Mouse (Mus musculus) erythroblast, adult 5-6 weeks (primary cell): ENCODE measurements around the gene 4930590J08Rik. TPM values are rescaled to one million over a fixed set of nuclear protein-coding genes. Genes with fewer than 3 reads are reported as not detected.
"Not testable (repeated sequence)": the region's sequence is repeated elsewhere in the genome, so short reads cannot be mapped to it uniquely, and the experiment has no call there.

Source experiments
- ATAC-seq: replicated peaks from 2 replicates; pipeline ENCODE4 v1.8.0; 2016; ENCODE audit warnings: moderate number of reproducible peaks, mild to moderate bottlenecking, moderate TSS enrichment, inconsistent platforms; ENCODE audit not compliant: poor library complexity, low FRiP score, severe bottlenecking
- total RNA-seq, 2 experiments: library from RNA; stranded (forward) in 1 of 2; stranded (reverse) in 1 of 2; fragments of 150-400 nt in 1 of 2; fragments of 200-764, 138-1000 nt in 1 of 2; gene quantifications; 2 replicates each; pipeline versions ENCODE4 v1.2.3 to v1.2.4; 2015 to 2017; ENCODE audit warnings: low replicate concordance in 2 of 2

The 4930590J08Rik gene
- total RNA-seq (2015; ENCODE audit: low replicate concordance) (not detected in 2 replicates), total RNA-seq (2017; ENCODE audit: low replicate concordance) (0.51 and 1.5 TPM in 2 replicates)

DNA sequence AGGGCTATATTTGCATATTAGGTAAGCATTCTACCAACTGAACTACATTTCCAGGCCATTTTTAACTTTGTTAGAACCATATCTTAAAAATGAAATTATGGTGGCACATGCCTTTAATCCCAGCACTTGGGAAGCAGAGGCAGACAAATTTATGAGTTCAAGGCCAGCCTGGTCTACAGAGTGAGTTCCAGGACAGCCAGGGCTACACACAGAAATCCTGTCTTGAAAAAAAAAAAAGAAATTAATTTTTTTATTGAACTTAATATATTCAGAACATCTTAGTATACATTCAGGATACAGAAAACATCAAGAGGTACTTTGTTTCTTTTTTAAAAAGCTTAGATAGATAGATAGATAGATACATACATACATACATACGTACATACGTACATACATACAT, at the start of gene 4930590J08Rik:
TSS of gene 4930590J08Rik (plus strand) at position 301 of the 400 bp plus-strand sequence.
- ATAC-seq = not testable (repeated sequence)

- ATAC-seq = no peak
These were observed 44.3 kb upstream of the 4930590J08Rik start for GRCm38 (mm10) chr6:91858339-91858738.

- no peak for ATAC-seq
These were observed 39.8 kb upstream of the 4930590J08Rik start for GRCm38 (mm10) chr6:91862848-91863247.

GRCm38 (mm10) chr6:91864595-91864994, 38.0 kb upstream of the 4930590J08Rik start:
- no peak for ATAC-seq

- no peak for ATAC-seq
These were observed 37.0 kb upstream of the 4930590J08Rik start for GRCm38 (mm10) chr6:91865601-91866000.

- ATAC-seq = no peak
These were observed 34.5 kb upstream of the 4930590J08Rik start for GRCm38 (mm10) chr6:91868091-91868490.

DNA sequence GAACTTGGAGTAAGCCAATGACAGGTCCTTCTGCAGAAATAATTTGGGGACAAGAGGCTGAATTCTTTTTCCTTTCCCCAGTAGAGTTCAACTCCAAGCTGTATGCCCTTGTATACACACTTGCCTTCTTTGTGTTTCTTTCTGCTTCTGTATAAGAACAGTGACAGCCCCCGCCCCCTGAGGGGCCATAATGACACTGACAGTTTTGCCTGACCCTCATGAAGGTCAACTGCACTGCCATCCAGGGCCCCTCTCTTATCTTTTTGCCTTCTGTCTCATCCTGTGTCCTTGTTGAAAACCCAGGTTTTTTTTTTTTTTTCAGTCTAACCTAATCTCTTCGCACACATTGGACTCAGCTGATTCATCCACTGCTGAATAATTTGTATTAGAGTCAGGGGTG, 29.8 kb upstream of the 4930590J08Rik start:
- no peak for ATAC-seq

- peak; percentile 98 for ATAC-seq
These were observed 24.5 kb upstream of the 4930590J08Rik start, which contains the start of gene Ccdc174 for GRCm38 (mm10) chr6:91877885-91878651. Ccdc174 (plus strand) TSS chr6:91878053.

- no peak for ATAC-seq
These were observed 18.8 kb upstream of the 4930590J08Rik start for GRCm38 (mm10) chr6:91883859-91884258.

DNA sequence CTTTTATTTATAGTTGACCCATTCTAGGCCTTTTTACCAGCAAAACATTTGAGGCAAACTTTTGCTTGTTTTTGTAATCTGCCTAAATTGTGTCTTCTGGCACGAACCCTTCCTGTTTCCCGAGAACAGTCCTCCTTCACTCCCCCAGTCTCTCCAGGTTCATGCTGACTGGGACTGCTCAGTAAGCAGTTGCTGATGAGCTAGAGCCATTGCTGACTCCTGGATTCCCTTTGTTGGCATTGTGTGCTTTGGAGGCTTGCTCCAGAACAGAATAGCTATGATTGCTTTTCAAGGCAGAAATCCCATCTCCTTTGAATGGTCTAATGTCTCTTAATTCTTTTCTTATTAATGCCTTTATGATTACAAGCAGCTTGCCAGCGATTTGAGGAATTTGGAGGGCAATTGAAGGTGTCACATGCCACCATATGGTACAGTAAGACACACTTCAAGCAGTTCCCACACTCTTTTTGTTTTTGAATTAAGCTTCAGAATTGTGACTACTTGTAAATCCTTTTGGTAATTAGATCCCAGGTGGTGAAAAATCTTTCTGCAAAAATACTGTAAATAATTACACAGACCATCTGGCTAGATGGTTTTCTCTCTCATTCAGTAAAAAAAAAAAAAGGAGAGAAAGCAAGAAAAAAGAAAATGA, 13.2 kb upstream of the 4930590J08Rik start:
- ATAC-seq = no peak

DNA sequence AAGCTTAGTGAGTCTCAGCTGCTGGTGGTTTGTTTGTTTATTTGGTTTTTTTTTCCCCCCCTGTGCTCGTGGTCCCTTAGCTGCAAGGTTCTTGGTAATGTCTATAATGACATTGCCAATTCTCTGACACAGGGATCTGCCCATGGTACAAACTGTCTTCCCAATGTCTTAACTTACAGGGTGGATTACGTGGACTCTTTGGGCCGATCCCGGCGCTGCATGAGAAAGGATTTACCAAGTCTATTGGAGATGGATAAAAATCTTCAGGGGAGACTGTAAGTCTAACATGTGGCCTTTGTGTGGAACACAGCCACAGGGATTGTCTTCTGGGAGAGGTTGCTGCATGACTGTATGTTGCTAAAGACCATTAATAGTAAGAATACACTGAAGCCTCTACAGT, 12.0 kb upstream of the 4930590J08Rik start:
- ATAC-seq = no peak

DNA sequence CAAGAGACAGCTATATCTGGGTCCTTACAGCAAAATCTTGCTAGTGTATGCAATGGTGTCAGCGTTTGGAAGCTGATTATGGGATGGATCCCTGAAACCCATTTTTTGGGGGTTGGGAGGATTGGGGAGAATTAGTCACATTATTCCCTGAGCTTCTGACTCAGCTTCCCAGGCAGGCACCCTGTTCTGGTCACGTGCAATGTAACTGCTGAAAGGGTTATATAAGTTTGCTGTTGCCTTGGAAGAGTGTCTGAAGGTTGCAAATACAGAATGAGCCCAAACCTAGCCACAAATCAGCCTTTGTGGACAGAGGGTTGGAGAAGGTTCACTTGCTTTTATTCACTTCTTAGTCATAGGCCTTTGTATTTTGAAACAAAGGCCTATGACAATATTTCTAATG, 10.8 kb upstream of the 4930590J08Rik start:
- ATAC-seq = no peak

DNA sequence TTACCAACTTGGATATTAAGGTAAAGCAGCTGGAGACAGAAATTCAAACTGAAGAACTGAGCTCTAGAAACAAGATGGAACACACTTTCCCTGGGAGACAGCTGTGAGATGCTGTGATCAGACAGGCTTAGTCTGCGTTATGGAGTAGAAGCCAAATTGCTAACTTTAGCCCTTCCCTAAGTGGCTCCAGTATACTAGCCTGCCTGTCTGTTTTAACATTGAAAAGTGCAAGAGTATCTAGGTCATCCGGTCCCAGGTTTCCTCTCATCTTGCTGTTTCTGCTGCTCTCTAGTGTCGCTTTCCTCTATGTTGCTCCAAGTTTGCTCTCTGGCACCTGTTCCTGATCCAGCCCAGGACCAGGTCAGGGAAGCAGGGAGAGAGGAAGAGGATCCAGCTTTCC, 5.8 kb upstream of the 4930590J08Rik start:
- no peak for ATAC-seq

- peak; percentile 73 for ATAC-seq
These were observed 1.1 kb upstream of the 4930590J08Rik start for GRCm38 (mm10) chr6:91901505-91901904.

DNA sequence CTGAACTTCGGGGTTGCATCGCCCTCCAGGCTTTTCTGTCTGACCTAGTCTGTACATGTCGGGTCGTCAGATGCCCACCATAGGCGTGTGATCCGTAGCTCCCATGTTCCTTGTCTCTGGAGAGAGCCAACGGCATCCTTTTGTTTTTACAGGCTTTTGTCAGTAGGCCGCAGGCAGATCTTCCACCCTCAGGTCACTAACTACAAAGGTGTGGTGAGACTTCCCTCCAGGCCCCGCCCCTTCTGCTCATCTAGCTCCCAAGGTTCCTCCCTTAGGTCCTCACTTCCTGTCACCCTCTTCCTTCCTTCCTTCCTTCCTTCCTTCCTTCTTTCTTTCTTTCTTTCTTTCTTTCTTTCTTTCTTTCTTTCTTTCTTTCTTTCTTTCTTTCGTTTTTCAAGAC, 11.4 kb downstream of the 4930590J08Rik start:
- no peak for ATAC-seq

DNA sequence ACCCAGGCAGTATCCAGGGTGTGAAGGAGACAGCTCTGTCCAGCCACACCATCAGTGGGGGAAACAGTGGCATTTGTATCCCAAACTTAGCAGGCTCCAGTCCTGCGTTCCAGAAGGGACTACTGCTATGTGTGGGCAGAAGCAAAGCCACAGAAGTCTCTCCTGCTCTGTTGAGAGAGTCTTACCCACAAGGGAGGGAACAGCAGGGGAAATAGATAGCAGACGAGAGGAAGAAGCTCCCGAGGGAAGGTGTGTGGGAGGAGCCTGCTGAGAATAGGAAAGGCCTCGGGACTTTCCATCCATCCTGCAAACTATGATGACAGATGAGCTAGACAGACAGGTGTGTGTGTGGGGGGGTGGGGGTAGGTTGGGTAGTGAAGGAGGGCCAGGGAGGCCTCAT, 14.7 kb downstream of the 4930590J08Rik start:
- ATAC-seq = no peak

- ATAC-seq = no peak
These were observed 15.1 kb downstream of the 4930590J08Rik start for GRCm38 (mm10) chr6:91917716-91918115.

- no peak for ATAC-seq
These were observed 28.6 kb downstream of the 4930590J08Rik start for GRCm38 (mm10) chr6:91931231-91931630.

GRCm38 (mm10) chr6:91938491-91938890, 35.9 kb downstream of the 4930590J08Rik start:
- ATAC-seq = no peak

DNA sequence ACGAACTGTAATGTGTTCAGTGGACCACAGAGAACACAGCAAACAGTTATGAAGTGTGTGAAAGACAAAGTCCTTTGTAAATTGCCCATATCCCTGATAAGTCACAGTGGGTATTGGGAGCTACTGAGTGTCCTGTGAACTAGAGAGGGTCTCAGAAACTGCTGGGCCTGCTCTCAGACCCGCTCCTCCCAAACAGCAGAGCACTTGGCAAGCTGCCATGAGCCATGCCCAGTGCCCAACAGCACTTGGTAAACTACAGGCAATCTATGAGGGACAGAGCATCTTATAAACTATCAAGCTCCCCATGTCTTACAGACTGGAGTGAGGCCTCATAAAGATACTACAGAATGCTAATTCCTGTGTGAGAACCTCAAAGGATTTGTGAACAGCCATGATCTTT, 45.8 kb downstream of the 4930590J08Rik start:
- no peak for ATAC-seq

DNA sequence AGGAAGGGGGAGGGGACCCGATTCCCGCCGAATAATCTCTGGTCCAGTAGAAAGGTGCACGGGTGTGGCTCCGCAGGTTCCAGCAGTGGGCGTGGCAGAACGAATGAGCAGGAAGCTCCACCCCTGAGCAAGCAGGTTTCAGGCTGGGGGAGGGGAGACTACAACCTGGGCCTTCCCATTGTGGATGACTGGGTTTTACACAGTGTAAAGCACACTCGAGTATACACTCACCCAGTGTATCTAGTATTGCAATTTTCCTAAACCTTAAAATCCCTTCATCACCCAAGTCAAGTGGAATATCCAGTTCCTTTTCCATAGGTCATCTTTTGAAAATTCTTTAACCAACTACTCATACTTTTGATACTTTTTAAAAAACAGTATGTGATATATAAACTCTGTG, 55.4 kb downstream of the 4930590J08Rik start:
- not testable (repeated sequence) for ATAC-seq
